Mouse (Mus musculus) liver, postnatal 0 days (tissue): Measurements from ENCODE around the gene Gipc3.

Experiments
- CTCF ChIP-seq: sonication (generic); IDR thresholded peaks from 2 replicates; pipeline ENCODE4 v1.5.1; 2016; ENCODE audit warnings: antibody characterized with exemption, low read depth
- EP300 ChIP-seq: IDR thresholded peaks from 2 replicates; pipeline ENCODE4 v1.6.1; 2016; ENCODE audit warnings: antibody characterized with exemption, low read depth, mild to moderate bottlenecking

DNA sequence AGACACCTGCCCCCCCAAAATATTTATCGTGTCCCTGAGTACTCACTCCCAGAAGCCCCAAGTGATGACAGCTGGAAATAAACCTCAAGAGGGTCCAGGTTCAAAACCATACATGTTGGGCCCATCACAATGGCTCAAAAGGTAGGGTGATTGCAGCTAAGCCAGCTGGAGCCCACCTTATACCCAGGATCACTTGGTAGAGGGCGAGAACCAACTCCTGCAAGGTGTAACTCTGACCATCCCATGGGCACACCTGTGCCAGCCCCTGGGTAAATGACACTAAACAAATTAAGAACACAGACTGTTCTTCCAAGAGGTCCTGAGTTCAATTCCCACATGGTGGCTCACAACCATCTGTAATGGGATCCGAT is 36.1 kb upstream of the Gipc3 start:
- TF ChIP-seq CTCF: no peak
- no peak for TF ChIP-seq EP300
